Mouse (Mus musculus): Measurements from ENCODE around the gene Swi5. TPM values are rescaled to one million over a fixed set of nuclear protein-coding genes. Genes with fewer than 3 reads are reported as not detected.
A peak's percentile ranks its signal among the peaks of the same experiment; 100 is the strongest.

Swi5 gene
- polyA plus RNA-seq, 1 experiment, result 65.3 TPM

- H3K27ac ChIP-seq (ENCODE audit: insufficient read depth, low read depth, low read length), result no peak overlapping the region
- no peak overlapping the region for H3K4me3 ChIP-seq (ENCODE audit: low read depth, low read length)
- H3K36me3 ChIP-seq (ENCODE audit: control insufficient read depth, insufficient read depth, low read length), result peaks cover 4% of the 10 kb centered on the region; the same call in 1 of the 2 replicates
- peaks cover 6% of the 10 kb centered on the region; the same call in 1 of the 2 replicates for H3K4me1 ChIP-seq (ENCODE audit: control insufficient read depth, insufficient read depth, insufficient read length, low read length)
- H3K27me3 ChIP-seq (ENCODE audit: control insufficient read depth, insufficient read depth, low read length), result no peaks in the 10 kb centered on the region
- TF ChIP-seq POLR2A (IDR thresholded peaks at IDR 0.05; ENCODE audit: low read depth, low read length) (no peak), CTCF (IDR thresholded peaks at IDR 0.05; ENCODE audit: extremely low read depth, insufficient read length, insufficient replicate concordance, low read depth, low read length) (no peak)
- 10% methylated on average over 4 of the region's 4 CpGs for WGBS
These were observed 50.3 kb downstream of the Swi5 start for GRCm38 (mm10) chr2:32237571-32237970.

GRCm38 (mm10) chr2:32236760-32237487, 51.0 kb downstream of the Swi5 start:
- Histone ChIP-seq H3K4me1 (ENCODE audit: control insufficient read depth, insufficient read depth, insufficient read length, low read length) (peaks cover 6% of the 10 kb centered on the region; the same call in 1 of the 2 replicates), H3K27ac (ENCODE audit: insufficient read depth, low read depth, low read length) (peak overlapping the region; percentile 10), H3K27me3 (ENCODE audit: control insufficient read depth, insufficient read depth, low read length) (no peaks in the 10 kb centered on the region), H3K4me3 (ENCODE audit: low read depth, low read length) (peak overlapping the region; percentile 71), H3K36me3 (ENCODE audit: control insufficient read depth, insufficient read depth, low read length) (peaks cover 7% of the 10 kb centered on the region)
- under 1% methylated on average over 20 of the region's 20 CpGs for WGBS
- TF ChIP-seq CTCF (IDR thresholded peaks at IDR 0.05; ENCODE audit: extremely low read depth, insufficient read length, insufficient replicate concordance, low read depth, low read length) (peak; percentile 52; the same call in 1 of the 2 replicates), POLR2A (IDR thresholded peaks at IDR 0.05; ENCODE audit: low read depth, low read length) (no peak)

- Histone ChIP-seq H3K4me1 (ENCODE audit: control insufficient read depth, insufficient read depth, insufficient read length, low read length) (peaks cover 6% of the 10 kb centered on the region; the same call in 1 of the 2 replicates), H3K27ac (ENCODE audit: insufficient read depth, low read depth, low read length) (peak within 1 kb of the TSS; percentile 50), H3K4me3 (ENCODE audit: low read depth, low read length) (peak within 1 kb of the TSS; percentile 71), H3K27me3 (ENCODE audit: control insufficient read depth, insufficient read depth, low read length) (no peaks in the 10 kb centered on the region), H3K36me3 (ENCODE audit: control insufficient read depth, insufficient read depth, low read length) (peaks cover 11% of the 10 kb centered on the region)
- WGBS, result under 1% methylated on average over 54 of the region's 54 CpGs
- TF ChIP-seq POLR2A (IDR thresholded peaks at IDR 0.05; ENCODE audit: low read depth, low read length) (peak; percentile 75), CTCF (IDR thresholded peaks at IDR 0.05; ENCODE audit: extremely low read depth, insufficient read length, insufficient replicate concordance, low read depth, low read length) (no peak)
These were observed 51.8 kb downstream of the Swi5 start, which contains the start of gene Pomt1 for GRCm38 (mm10) chr2:32235886-32236759. TSS of gene Pomt1 (plus strand) at chr2:32236590.

- Histone ChIP-seq H3K27ac (ENCODE audit: insufficient read depth, low read depth, low read length) (no peak overlapping the region), H3K4me3 (ENCODE audit: low read depth, low read length) (no peak overlapping the region), H3K4me1 (ENCODE audit: control insufficient read depth, insufficient read depth, insufficient read length, low read length) (peaks cover 6% of the 10 kb centered on the region; the same call in 1 of the 2 replicates), H3K36me3 (ENCODE audit: control insufficient read depth, insufficient read depth, low read length) (peaks cover 16% of the 10 kb centered on the region), H3K27me3 (ENCODE audit: control insufficient read depth, insufficient read depth, low read length) (no peaks in the 10 kb centered on the region)
- 19% methylated on average over 7 of the region's 7 CpGs for WGBS
- TF ChIP-seq CTCF (IDR thresholded peaks at IDR 0.05; ENCODE audit: extremely low read depth, insufficient read length, insufficient replicate concordance, low read depth, low read length) (no peak), POLR2A (IDR thresholded peaks at IDR 0.05; ENCODE audit: low read depth, low read length) (no peak)
These were observed 52.4 kb downstream of the Swi5 start for GRCm38 (mm10) chr2:32235433-32235832.

Other genes with a start within 250 kb of the Swi5 start
- 8.2 and 25.3 TPM in 2 replicates for gene Fam78a, start 203.2 kb downstream of the Swi5 start, polyA plus RNA-seq (2012; rRNA removed)
- gene Plpp7, start 192.5 kb downstream of the Swi5 start, polyA plus RNA-seq (2012; rRNA removed), result 2.2 and 3.5 TPM in 2 replicates
- 16.3 and 23.4 TPM in 2 replicates for gene Prrc2b, start 137.0 kb downstream of the Swi5 start, polyA plus RNA-seq (2012; rRNA removed)
- 11.0 and 18.4 TPM in 2 replicates for gene Pomt1, start 51.5 kb downstream of the Swi5 start, polyA plus RNA-seq (2012; rRNA removed)
- gene Uck1, start 27.9 kb downstream of the Swi5 start, polyA plus RNA-seq (2012; rRNA removed), result 39.0 and 64.9 TPM in 2 replicates
- 21.7 and 37.4 TPM in 2 replicates for gene Golga2, start 691 bp downstream of the Swi5 start, polyA plus RNA-seq (2012; rRNA removed)
- gene Ciz1, start 64.3 kb upstream of the Swi5 start, polyA plus RNA-seq (2012; rRNA removed), result 121 and 275 TPM in 2 replicates
- 248 and 480 TPM in 2 replicates for gene Dnm1, start 65.3 kb upstream of the Swi5 start, polyA plus RNA-seq (2012; rRNA removed)
- 117 and 134 TPM in 2 replicates for gene 1110008P14Rik, start 93.9 kb upstream of the Swi5 start, polyA plus RNA-seq (2012; rRNA removed)
- gene Lcn2, start 100.2 kb upstream of the Swi5 start, polyA plus RNA-seq (2012; rRNA removed), result 5.5 and 5.8 TPM in 2 replicates
- 22.3 and 32.6 TPM in 2 replicates for gene Ptges2, start 107.8 kb upstream of the Swi5 start, polyA plus RNA-seq (2012; rRNA removed)
- 2.4 and 4.4 TPM in 2 replicates for gene Naif1, start 162.4 kb upstream of the Swi5 start, polyA plus RNA-seq (2012; rRNA removed)
- gene Slc25a25, start 163.4 kb upstream of the Swi5 start, polyA plus RNA-seq (2012; rRNA removed), result 12.5 and 27.0 TPM in 2 replicates
- gene Fam102a, start 247.3 kb upstream of the Swi5 start, polyA plus RNA-seq (2012; rRNA removed), result 55.2 and 96.2 TPM in 2 replicates

All from small intestine, adult 2 months (tissue).